9 mouse cellular contexts compared by ENCODE assay signal in genomic region chr17:6781273-6781672, GRCm38 (mm10). TPM values are rescaled to one million over a fixed set of nuclear protein-coding genes. Genes with fewer than 3 reads are reported as not detected.
DNase-seq lines count a peak whose midpoint lies in the region; ATAC-seq and TF ChIP-seq lines count a peak whose summit lies in the region.
"Had no signal": no experiment of that assay in that cellular context is flagged by ENCODE, and none has a peak within 500 bp of the region (broad histone marks: within the 10 kb centered on the region; RNA-seq: fewer than 3 reads in every experiment).

No protein-coding gene starts in this region.

- no peak for DNase-seq in heart, adult 8-10 months (ENCODE audit: low spot score)
- peak; percentile 39 for DNase-seq in CD4-positive helper T cell, adult 2 months (ENCODE audit: low read depth, low spot score)
- no peak for DNase-seq in forebrain, postnatal 0 days
- no peak for DNase-seq in midbrain, embryonic 11.5 days (ENCODE audit: low spot score, missing footprints)
- no peak for DNase-seq in MN1 (ENCODE audit: low spot score)
- DNase-seq in urinary bladder, adult 18-20 months (ENCODE audit: low spot score in 2 of 2) = no peak
- no peak for DNase-seq in embryo, embryonic 10 days (ENCODE audit: low spot score)

- H3K27me3 ChIP-seq in heart, embryonic 14.5 days (ENCODE audit: control insufficient read depth, insufficient read depth, low read length) = no peaks in the 10 kb centered on the region
- no peaks in the 10 kb centered on the region for H3K27me3 ChIP-seq in forebrain, postnatal 0 days (ENCODE audit: insufficient read depth, low read length)
- peaks cover 25% of the 10 kb centered on the region for H3K27me3 ChIP-seq in midbrain, embryonic 11.5 days (ENCODE audit: control insufficient read depth, insufficient read depth, low read length)
- H3K27me3 ChIP-seq: Patski had no signal

- WGBS in heart, embryonic 14.5 days = 40% methylated on average over 6 of the region's 6 CpGs
- 30% methylated on average over 6 of the region's 6 CpGs for WGBS in forebrain, postnatal 0 days
- 47% methylated on average over 6 of the region's 6 CpGs for WGBS in midbrain, embryonic 11.5 days

- TF ChIP-seq CTCF in forebrain, postnatal 0 days (IDR thresholded peaks at IDR 0.05; ENCODE audit: low read depth) = no peak

- H3K27ac ChIP-seq in heart, embryonic 14.5 days (replicated peaks in 1 of 2; ENCODE audit: control insufficient read depth in 1 of 2, insufficient read depth in 1 of 2, low read depth in 2 of 2, low read length in 2 of 2) = no peak overlapping the region
- no peak overlapping the region for H3K27ac ChIP-seq in forebrain, postnatal 0 days (ENCODE audit: low read depth, low read length)
- no peak overlapping the region for H3K27ac ChIP-seq in midbrain, embryonic 11.5 days (ENCODE audit: low read depth, low read length)

- H3K9me3 ChIP-seq in heart, embryonic 14.5 days (ENCODE audit: control insufficient read depth, low read length) = no peaks in the 10 kb centered on the region
- H3K9me3 ChIP-seq in forebrain, postnatal 0 days (ENCODE audit: low read length) = no peaks in the 10 kb centered on the region
- no peaks in the 10 kb centered on the region for H3K9me3 ChIP-seq in midbrain, embryonic 11.5 days (ENCODE audit: control insufficient read depth, low read length)

- no peaks in the 10 kb centered on the region for H3K36me3 ChIP-seq in heart, embryonic 14.5 days (ENCODE audit: control insufficient read depth, insufficient read depth, low read length)
- no peaks in the 10 kb centered on the region for H3K36me3 ChIP-seq in forebrain, postnatal 0 days (ENCODE audit: insufficient read depth)
- H3K36me3 ChIP-seq in midbrain, embryonic 11.5 days (ENCODE audit: control insufficient read depth, insufficient read depth, low read length) = no peaks in the 10 kb centered on the region

- peak overlapping the region; percentile 91 for H3K9ac ChIP-seq in heart, embryonic 14.5 days (ENCODE audit: low read length)
- H3K9ac ChIP-seq in forebrain, postnatal 0 days = no peak overlapping the region
- no peak overlapping the region for H3K9ac ChIP-seq in midbrain, embryonic 11.5 days (ENCODE audit: low read length)

- H3K4me3 ChIP-seq in heart, embryonic 14.5 days (ENCODE audit: control insufficient read depth in 1 of 2, insufficient read depth in 1 of 2, low read depth in 1 of 2, low read length in 2 of 2) = peak overlapping the region; percentile 8 to 78; a peak in 3 of 4 replicates
- peak overlapping the region; percentile 80 for H3K4me3 ChIP-seq in forebrain, postnatal 0 days (ENCODE audit: low read depth, low read length)
- H3K4me3 ChIP-seq in midbrain, embryonic 11.5 days (ENCODE audit: low read depth, low read length) = no peak overlapping the region; the same call in 1 of the 2 replicates

- no peak for ATAC-seq in heart, embryonic 14.5 days (ENCODE audit: insufficient number of reproducible peaks, insufficient read depth, low FRiP score, low read depth)
- no peak for ATAC-seq in forebrain, postnatal 0 days
- no peak for ATAC-seq in midbrain, embryonic 11.5 days (ENCODE audit: low FRiP score)
- ATAC-seq: Patski had no signal

- H3K4me2 ChIP-seq in heart, embryonic 14.5 days (ENCODE audit: low read length) = peak overlapping the region; percentile 77
- peak overlapping the region; percentile 94 for H3K4me2 ChIP-seq in forebrain, postnatal 0 days (ENCODE audit: low read depth)
- peak overlapping the region; percentile 97 for H3K4me2 ChIP-seq in midbrain, embryonic 11.5 days

- H3K4me1 ChIP-seq in heart, embryonic 14.5 days (ENCODE audit: control insufficient read depth in 2 of 2, insufficient read depth in 2 of 2, low read length in 2 of 2) = peaks cover 19 to 43% of the 10 kb centered on the region in 2 experiments
- no peaks in the 10 kb centered on the region for H3K4me1 ChIP-seq in forebrain, postnatal 0 days (ENCODE audit: insufficient read depth)
- H3K4me1 ChIP-seq in midbrain, embryonic 11.5 days (ENCODE audit: control insufficient read depth, insufficient read depth, low read length) = peaks cover 15% of the 10 kb centered on the region

RNA-seq across cellular contexts. Expression of gene Ezr, which starts 1.3 kb away (rescaled TPM):
- 102 and 115 TPM in 2 replicates for polyA plus RNA-seq in heart, embryonic 14.5 days (2014; fragmentation: Nextera tagmentation; extraction: Ambion mirVana)
- total RNA-seq in heart, adult 8-10 months (2022) = 10 to 100 TPM; 29.1 to 38.7 (median 33.9) TPM
- total RNA-seq in forebrain, postnatal 0 days (2014; rRNA removed) = 37.8 and 45.4 TPM in 2 replicates
- 51.6 and 60.2 TPM in 2 replicates for polyA plus RNA-seq in forebrain, postnatal 0 days (2015; fragmentation: Nextera tagmentation; extraction: Ambion mirVana)
- 47.0 and 51.0 TPM in 2 replicates for polyA plus RNA-seq in midbrain, embryonic 11.5 days (2014; fragmentation: Nextera tagmentation; extraction: Ambion mirVana)
